ENCODE assay signal across 8 mouse cellular contexts in the genomic region with DNA sequence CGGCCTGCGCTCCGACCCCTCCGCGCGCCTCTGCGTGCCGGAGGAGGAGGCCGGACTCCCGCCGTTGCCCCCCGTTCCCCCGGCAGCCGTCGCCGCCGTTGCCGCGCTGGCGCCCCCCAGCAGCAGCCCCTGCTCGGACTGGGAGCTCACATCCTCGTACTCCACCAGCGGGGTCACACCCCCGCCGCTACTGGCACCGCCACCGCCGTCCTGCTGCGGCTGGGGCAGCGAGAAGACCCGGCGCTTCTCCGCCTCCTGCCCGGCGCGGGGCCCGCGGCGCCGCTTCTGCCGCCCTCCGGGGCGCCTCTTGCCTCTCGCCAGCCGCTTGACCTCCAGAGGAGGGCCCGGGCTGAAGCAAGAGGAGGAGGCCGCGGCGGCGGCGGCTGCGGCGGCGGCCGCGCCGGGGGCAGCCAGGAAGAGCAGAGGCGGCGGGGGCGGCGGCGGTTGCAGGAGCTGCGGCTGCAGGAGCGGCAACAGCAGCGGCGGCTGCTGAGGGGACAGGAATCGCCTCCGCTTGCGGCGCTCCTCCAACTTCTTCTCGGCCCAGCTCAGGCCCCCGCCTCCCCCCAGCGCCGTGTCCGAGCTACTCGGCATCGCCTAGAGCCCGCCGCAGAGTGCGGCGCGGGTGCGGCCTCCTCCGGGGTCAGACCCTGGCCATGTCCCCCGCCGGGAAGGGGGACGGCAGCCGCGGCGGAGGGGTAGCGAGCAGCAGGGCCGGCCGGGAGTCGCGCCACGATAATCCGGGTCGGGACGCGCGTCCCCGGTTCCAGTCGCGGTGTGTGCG. TPM values are rescaled to one million over a fixed set of nuclear protein-coding genes. Genes with fewer than 3 reads are reported as not detected.
DNase-seq lines count a peak whose midpoint lies in the region; ATAC-seq lines count a peak whose summit lies in the region.

No protein-coding gene starts in this region.

- no peaks in the 10 kb centered on the region for H3K9me3 ChIP-seq in megakaryocyte, embryonic 14.5 days
- no peaks in the 10 kb centered on the region for H3K9me3 ChIP-seq in embryonic facial prominence, embryonic 10.5 days
- H3K9me3 ChIP-seq in kidney, embryonic 15.5 days (replicated peaks): no peaks in the 10 kb centered on the region
- no peaks in the 10 kb centered on the region for H3K9me3 ChIP-seq in liver, embryonic 11.5 days (ENCODE audit: control insufficient read depth, low read length)
- H3K9me3 ChIP-seq in neural tube, embryonic 13.5 days: no peaks in the 10 kb centered on the region

- H3K9ac ChIP-seq in kidney, embryonic 15.5 days: peak overlapping the region; percentile 99
- peak overlapping the region; percentile 98 for H3K9ac ChIP-seq in liver, embryonic 11.5 days (ENCODE audit: low read depth, low read length)
- H3K9ac ChIP-seq in neural tube, embryonic 13.5 days: peak overlapping the region; percentile 98

- no peaks in the 10 kb centered on the region for H3K27me3 ChIP-seq in megakaryocyte, embryonic 14.5 days (replicated peaks)
- H3K27me3 ChIP-seq in embryonic facial prominence, embryonic 10.5 days (replicated peaks; ENCODE audit: low read depth, poor library complexity, severe bottlenecking): no peaks in the 10 kb centered on the region
- no peaks in the 10 kb centered on the region for H3K27me3 ChIP-seq in kidney, embryonic 15.5 days
- H3K27me3 ChIP-seq in liver, embryonic 11.5 days (replicated peaks; ENCODE audit: control insufficient read depth, insufficient read depth, low read length): no peaks in the 10 kb centered on the region
- no peaks in the 10 kb centered on the region for H3K27me3 ChIP-seq in neural tube, embryonic 13.5 days

- H3K4me1 ChIP-seq in megakaryocyte, embryonic 14.5 days: peaks cover 25% of the 10 kb centered on the region
- H3K4me1 ChIP-seq in embryonic facial prominence, embryonic 10.5 days: peaks cover 15% of the 10 kb centered on the region
- H3K4me1 ChIP-seq in kidney, embryonic 15.5 days: peaks cover 8% of the 10 kb centered on the region; the same call in 1 of the 2 replicates
- peaks cover 13% of the 10 kb centered on the region; the same call in 1 of the 2 replicates for H3K4me1 ChIP-seq in liver, embryonic 11.5 days (replicated peaks; ENCODE audit: control insufficient read depth, insufficient read depth, low read length)
- H3K4me1 ChIP-seq in neural tube, embryonic 13.5 days (replicated peaks): peaks cover 36% of the 10 kb centered on the region

- peak; percentile 72 for DNase-seq in embryonic facial prominence, embryonic 10.5 days (ENCODE audit: low spot score)
- DNase-seq in heart, adult 9 months (ENCODE audit: low spot score in 2 of 2): peak; percentile 27 to 35
- DNase-seq in liver, embryonic 11.5 days (ENCODE audit: low spot score): peak; percentile 72
- peak; percentile 81 for DNase-seq in testis, postnatal 14 days (ENCODE audit: low spot score)

- peak overlapping the region; percentile 70 for H3K4me2 ChIP-seq in kidney, embryonic 15.5 days
- peak overlapping the region; percentile 85 for H3K4me2 ChIP-seq in liver, embryonic 11.5 days
- peak overlapping the region; percentile 97 for H3K4me2 ChIP-seq in neural tube, embryonic 13.5 days

- no peak for ATAC-seq in megakaryocyte, adult 5-6 weeks (ENCODE audit: poor library complexity, severe bottlenecking)
- ATAC-seq in kidney, embryonic 15.5 days (replicated peaks; ENCODE audit: low FRiP score): peak; percentile 40
- peak; percentile 8 for ATAC-seq in liver, embryonic 11.5 days (replicated peaks; ENCODE audit: low FRiP score)
- peak; percentile 48 for ATAC-seq in neural tube, embryonic 13.5 days (ENCODE audit: low read depth)

- peak overlapping the region; percentile 95 for H3K27ac ChIP-seq in embryonic facial prominence, embryonic 10.5 days (replicated peaks)
- peak overlapping the region; percentile 99 for H3K27ac ChIP-seq in kidney, embryonic 15.5 days
- peak overlapping the region; percentile 99 for H3K27ac ChIP-seq in liver, embryonic 11.5 days (ENCODE audit: low read depth, low read length)
- H3K27ac ChIP-seq in neural tube, embryonic 13.5 days (replicated peaks): peak overlapping the region; percentile 97

- WGBS in embryonic facial prominence, embryonic 10.5 days: under 1% methylated on average over 102 of the region's 105 CpGs
- WGBS in kidney, embryonic 15.5 days: under 1% methylated on average over 81 of the region's 105 CpGs
- 1% methylated on average over 78 of the region's 105 CpGs for WGBS in liver, embryonic 11.5 days
- WGBS in neural tube, embryonic 13.5 days: under 1% methylated on average over 67 of the region's 105 CpGs

- peaks cover 13% of the 10 kb centered on the region for H3K36me3 ChIP-seq in megakaryocyte, embryonic 14.5 days (replicated peaks; ENCODE audit: low read length)
- peaks cover 13% of the 10 kb centered on the region for H3K36me3 ChIP-seq in embryonic facial prominence, embryonic 10.5 days (replicated peaks)
- H3K36me3 ChIP-seq in kidney, embryonic 15.5 days: 0 out of 2 replicates have a peak, but pooled peaks cover 9% of the 10 kb centered on the region
- 0 out of 2 replicates have a peak, but pooled peaks cover 2% of the 10 kb centered on the region for H3K36me3 ChIP-seq in liver, embryonic 11.5 days (ENCODE audit: control insufficient read depth, insufficient read depth, low read length)
- H3K36me3 ChIP-seq in neural tube, embryonic 13.5 days: no peaks in the 10 kb centered on the region

- H3K4me3 ChIP-seq in megakaryocyte, embryonic 14.5 days (replicated peaks): peak overlapping the region; percentile 99
- peak overlapping the region; percentile 99 for H3K4me3 ChIP-seq in embryonic facial prominence, embryonic 10.5 days
- peak overlapping the region; percentile 100 for H3K4me3 ChIP-seq in kidney, embryonic 15.5 days (replicated peaks)
- peak overlapping the region; percentile 99 for H3K4me3 ChIP-seq in liver, embryonic 11.5 days (ENCODE audit: low read depth, low read length)
- peak overlapping the region; percentile 100 for H3K4me3 ChIP-seq in neural tube, embryonic 13.5 days

RNA-seq across cellular contexts. Expression of a gene that starts 0.6 kb away (rescaled TPM):
- polyA plus RNA-seq in megakaryocyte, embryonic 14.5 days (2012; ENCODE audit: insufficient read depth, low replicate concordance): 34.0 and 111 TPM in 2 replicates
- total RNA-seq in megakaryocyte, adult 5-6 weeks (2015): 94.3 and 96.4 TPM in 2 replicates
- total RNA-seq in megakaryocyte, adult 5-6 weeks (2017): 90.3 and 101 TPM in 2 replicates
- polyA plus RNA-seq in embryonic facial prominence, embryonic 10.5 days (2016; fragmentation: Nextera tagmentation; extraction: Ambion mirVana): 12.7 and 14.0 TPM in 2 replicates
- 14.7 and 15.3 TPM in 2 replicates for polyA plus RNA-seq in kidney, embryonic 15.5 days (2015; fragmentation: Nextera tagmentation; extraction: Ambion mirVana)
- polyA plus RNA-seq in liver, embryonic 11.5 days (2014; fragmentation: Nextera tagmentation; extraction: Ambion mirVana): 13.2 and 15.9 TPM in 2 replicates
- polyA plus RNA-seq in neural tube, embryonic 13.5 days (2015; fragmentation: Nextera tagmentation; extraction: Ambion mirVana): 15.1 and 16.6 TPM in 2 replicates

Comparison
In these comparisons a context has a peak if more than half of its experiments do, and no peak if none do; other contexts are left out.
1. DNase-seq: peak in every context shown above with its lines; median percentile 81 in testis, postnatal 14 days; 72 in embryonic facial prominence, embryonic 10.5 days; 72 in liver, embryonic 11.5 days; 31 in heart, adult 9 months.